Mouse (Mus musculus): Measurements from ENCODE around the gene 1700056E22Rik. TPM values are rescaled to one million over a fixed set of nuclear protein-coding genes. Genes with fewer than 3 reads are reported as not detected.

1700056E22Rik gene
- polyA plus RNA-seq (2015; fragmentation: Illumina TruSeq; extraction: RNeasy Lipid Tissue Mini Kit (QIAGEN cat#74804); ENCODE audit: insufficient read depth, low read depth, low replicate concordance) = not detected

DNA sequence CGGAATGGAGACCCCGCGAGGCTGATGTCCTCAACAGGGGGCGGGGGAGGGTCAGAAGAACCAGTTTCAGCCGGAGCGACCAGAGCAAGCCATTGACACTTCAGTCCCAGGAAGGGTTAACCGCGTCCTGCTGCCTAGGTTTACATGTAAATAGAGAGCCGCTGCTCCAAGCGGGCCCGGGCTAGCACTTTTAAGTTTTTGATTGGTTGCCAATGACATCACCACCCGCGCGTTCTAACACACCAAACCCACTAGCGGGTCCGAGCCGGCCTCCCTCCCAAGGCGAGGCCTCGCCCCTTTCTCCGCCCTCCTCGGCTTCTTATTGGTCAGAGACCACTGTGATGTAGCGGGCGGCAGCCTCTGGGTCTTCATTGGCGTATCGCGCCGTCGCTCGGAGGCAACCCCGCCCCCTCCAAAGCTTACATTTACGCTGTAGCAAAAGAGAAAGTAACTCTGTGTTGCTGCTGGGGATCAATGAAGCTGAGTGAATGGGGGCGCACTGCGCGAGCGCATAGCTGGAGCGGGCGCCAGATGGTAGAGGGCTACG, at the start of gene 1700056E22Rik:
1700056E22Rik (minus strand) TSS at position 291 of the 547 bp plus-strand sequence.

DNA sequence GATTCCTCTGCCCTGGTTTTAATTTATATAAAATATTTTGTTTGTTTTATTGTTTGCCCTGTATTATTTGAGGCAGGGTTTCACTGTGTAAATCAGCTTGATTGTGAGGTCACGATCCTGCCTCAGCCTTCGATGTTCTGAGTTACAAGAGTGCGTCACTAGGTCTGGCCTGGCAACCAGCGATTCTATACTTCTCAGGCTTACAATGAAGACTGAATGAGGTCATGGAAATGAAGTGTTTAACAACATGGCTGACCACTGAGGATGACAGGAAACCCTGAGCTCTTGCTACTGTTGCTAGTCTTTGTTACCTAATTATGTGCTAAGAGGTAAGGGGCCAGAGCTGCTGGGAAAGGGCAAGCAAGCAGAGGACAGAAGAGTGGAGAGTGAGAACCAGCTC, 21.0 kb downstream of the 1700056E22Rik start, which contains the start of gene Dusp10:
Dusp10 (plus strand) TSS at position 197 of the 400 bp plus-strand sequence.

Other genes with a start within 250 kb of the 1700056E22Rik start
- gene Dusp10, start 21.0 kb downstream of the 1700056E22Rik start, polyA plus RNA-seq (2015; fragmentation: Illumina TruSeq; extraction: RNeasy Lipid Tissue Mini Kit (QIAGEN cat#74804); ENCODE audit: insufficient read depth, low read depth, low replicate concordance) = 0.78 TPM

All from pancreas, adult 10 weeks (tissue).